Mouse (Mus musculus) embryonic fibroblast, embryonic 13.5 days (primary cell): Measurements from ENCODE around the gene Prpf6. TPM values are rescaled to one million over a fixed set of nuclear protein-coding genes. Genes with fewer than 3 reads are reported as not detected.

Experiments used
- H3K27ac ChIP-seq: 2 replicates; pipeline ENCODE4 v1.5.1; 2012; ENCODE audit warnings: low read length, control low read depth, inconsistent platforms; ENCODE audit not compliant: insufficient read depth
- H3K4me1 ChIP-seq: 2 replicates; pipeline ENCODE4 v1.6.1; 2011; ENCODE audit warnings: low read length; ENCODE audit not compliant: control insufficient read depth, insufficient read depth
- H3K4me3 ChIP-seq: 2 replicates; pipeline ENCODE4 v1.5.1; 2011; ENCODE audit warnings: mild to moderate bottlenecking, control low read depth, low read length; ENCODE audit not compliant: insufficient read depth
- CTCF ChIP-seq: IDR thresholded peaks from 2 replicates; pipeline ENCODE4 v1.5.1; 2011; ENCODE audit warnings: mild to moderate bottlenecking, control low read depth, low read length, moderate library complexity, borderline replicate concordance; ENCODE audit not compliant: insufficient read depth
- POLR2A ChIP-seq: IDR thresholded peaks from 2 replicates; pipeline ENCODE4 v1.6.1; 2011; ENCODE audit warnings: low read depth, mild to moderate bottlenecking, control low read depth, low read length, moderate library complexity
- polyA plus RNA-seq: library from polyadenylated mRNA; stranded (reverse); fragments of >200 nt; gene quantifications from 2 replicates; pipeline ENCODE4 v1.2.4, GENCODE M21; 2011; ENCODE audit warnings: low read depth; ENCODE audit not compliant: missing spikeins, insufficient read length

The Prpf6 gene
- polyA plus RNA-seq, 1 experiment, result 59.4 TPM

DNA sequence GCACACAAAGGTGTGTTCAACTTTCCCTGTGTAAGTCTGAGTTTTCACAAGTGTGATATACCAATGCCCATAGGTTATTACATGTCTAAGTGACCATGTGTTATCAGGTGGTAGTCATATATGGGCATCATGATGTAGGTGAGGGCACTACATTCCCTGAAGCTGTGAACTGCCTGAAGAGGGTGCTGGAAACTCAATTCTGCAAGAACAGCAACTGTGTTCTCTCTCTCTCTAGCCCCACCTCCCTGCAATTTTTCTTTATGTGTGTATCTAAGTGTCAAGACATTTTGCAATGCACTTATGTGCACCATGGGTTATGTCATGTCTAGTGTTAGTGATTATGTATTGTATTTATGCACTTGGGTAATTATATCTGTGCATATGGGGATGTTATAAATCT lies 2.3 kb downstream of the Prpf6 start:
- TF ChIP-seq POLR2A (no peak), CTCF (no peak)
- Histone ChIP-seq H3K27ac (no peak overlapping the region), H3K4me1 (peaks cover 11% of the 10 kb centered on the region), H3K4me3 (no peak overlapping the region)

DNA sequence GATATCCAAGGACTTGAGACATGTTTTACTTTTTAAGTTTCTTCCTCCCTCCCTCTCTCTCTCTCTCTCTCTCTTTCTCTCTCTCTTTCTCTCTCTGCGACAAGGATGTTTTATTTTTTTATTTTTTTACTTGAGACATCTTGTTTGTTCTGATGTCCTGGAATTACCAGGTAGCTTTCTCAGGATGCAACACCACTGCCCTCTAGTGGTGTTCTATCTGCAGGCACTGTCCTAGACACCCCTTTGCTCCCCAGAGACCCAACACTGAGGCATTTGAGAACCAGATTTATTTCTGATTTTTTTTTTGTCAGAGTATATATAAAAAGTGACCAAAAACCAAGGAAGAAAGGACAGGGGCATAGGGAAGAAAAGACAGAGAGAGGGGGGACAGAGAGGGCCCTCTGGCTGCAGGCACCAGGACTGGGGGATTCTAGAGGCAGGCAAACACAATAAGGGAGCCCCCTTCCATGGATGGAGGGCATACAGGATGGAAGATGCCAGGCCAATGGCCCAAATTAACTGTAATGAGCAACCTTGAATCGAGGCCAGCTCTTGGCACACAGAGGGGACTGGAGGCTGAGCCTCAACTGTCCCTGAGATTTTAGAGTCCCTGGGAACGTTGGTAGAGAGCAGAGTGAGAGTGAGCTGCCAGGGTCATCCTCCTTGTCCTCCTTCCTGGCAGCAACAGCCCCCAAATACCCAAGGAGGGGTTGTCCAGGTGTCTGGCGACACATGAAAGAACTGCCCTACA lies 3.5 kb downstream of the Prpf6 start:
- 0 out of 2 replicates have a peak, but pooled peaks have one; percentile 13 for TF ChIP-seq CTCF
- no peak for TF ChIP-seq POLR2A
- H3K4me1 ChIP-seq, result peaks cover 11% of the 10 kb centered on the region
- no peak overlapping the region for H3K4me3 ChIP-seq
- H3K27ac ChIP-seq, result no peak overlapping the region

- H3K27ac ChIP-seq, result no peak overlapping the region
- H3K4me1 ChIP-seq, result peaks cover 8% of the 10 kb centered on the region
- no peak overlapping the region for H3K4me3 ChIP-seq
- TF ChIP-seq POLR2A, result no peak
- TF ChIP-seq CTCF, result no peak
These were observed 4.7 kb downstream of the Prpf6 start for GRCm38 (mm10) chr2:181596221-181596960.

DNA sequence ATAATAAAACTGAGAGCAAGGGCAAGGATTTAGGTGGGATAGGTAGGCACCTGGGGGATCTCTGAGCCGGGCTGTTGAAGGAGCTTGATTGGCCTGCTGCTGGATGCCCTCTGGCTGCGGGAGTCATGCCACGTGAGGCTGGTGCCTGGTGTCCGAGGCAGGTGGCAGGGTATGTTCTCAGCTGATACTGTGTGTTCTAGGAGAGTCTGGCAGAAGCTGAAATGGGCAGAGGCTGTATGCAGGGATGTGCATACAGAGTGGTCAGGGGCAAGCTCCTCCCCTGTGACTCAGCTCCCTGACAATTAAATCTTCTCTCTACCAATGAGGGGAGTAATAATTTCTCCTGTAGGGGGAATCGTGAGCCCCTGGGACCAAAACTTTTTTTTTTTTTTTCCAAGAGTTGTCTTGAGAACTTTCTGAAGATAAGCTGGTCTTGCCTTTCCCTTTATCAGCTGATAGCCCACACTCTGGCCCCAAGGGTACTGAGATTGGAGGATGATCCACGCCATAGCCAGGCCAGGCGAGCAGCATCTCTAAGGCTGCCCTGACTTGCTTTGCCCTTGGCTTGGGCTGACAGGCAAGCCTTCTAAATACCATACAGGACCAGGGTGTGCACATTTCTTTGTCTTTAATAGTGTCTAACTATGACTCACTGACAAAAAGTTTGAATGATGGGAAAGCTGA lies 5.9 kb downstream of the Prpf6 start:
- peaks cover 8% of the 10 kb centered on the region; the same call in 1 of the 2 replicates for H3K4me1 ChIP-seq
- no peak overlapping the region for H3K4me3 ChIP-seq
- TF ChIP-seq CTCF (no peak), POLR2A (0 out of 2 replicates have a peak, but pooled peaks have one; percentile 14)
- no peak overlapping the region for H3K27ac ChIP-seq

DNA sequence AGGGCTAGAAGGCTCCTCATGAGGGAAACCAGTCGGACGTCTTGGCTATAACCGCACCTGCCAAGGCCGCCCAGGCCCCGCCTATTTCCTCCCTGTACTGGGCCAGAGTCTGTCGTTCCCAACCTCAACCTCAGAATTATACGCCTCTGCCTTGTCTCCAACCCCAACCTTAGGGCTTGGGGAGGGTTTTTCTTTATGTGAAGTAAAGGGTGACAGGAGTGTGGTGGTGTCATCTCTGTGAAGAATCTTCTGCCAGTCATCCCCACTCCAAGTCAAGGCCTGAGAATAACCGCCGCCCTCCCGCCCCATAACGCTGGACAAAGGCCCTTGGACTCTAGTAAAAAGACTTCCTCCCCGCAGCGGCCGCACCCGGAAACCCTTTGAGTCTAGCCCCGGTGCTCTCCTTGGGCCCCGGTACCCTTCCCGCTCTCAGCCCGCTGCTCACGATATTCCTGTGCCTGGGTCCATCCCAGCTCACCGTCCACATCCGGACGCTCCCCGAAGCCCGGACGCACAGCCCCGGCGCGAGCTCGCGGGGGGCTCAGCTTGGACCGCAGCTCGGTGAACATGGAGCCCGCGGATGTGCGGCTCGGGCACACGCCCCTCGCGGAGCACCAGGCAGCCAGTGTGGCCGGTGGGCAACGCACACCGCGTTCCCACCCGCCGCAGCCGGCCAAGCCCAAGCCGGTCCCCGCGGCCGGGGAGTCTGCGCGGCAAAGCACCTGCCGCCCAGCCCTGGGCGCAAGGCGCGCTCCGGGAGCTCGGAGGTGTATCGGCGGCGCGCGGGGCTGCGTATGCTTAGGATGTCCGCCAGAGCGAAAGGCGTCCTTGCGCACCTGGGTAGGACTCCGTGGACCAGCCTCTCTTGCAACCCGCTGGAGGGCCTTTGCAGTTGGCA lies 7.0 kb downstream of the Prpf6 start, which contains the start of gene Samd10:
TSS of gene Samd10 (minus strand) at position 759 of the 898 bp plus-strand sequence.
- Histone ChIP-seq H3K4me3 (peak within 1 kb of the TSS; percentile 56), H3K4me1 (peaks cover 8% of the 10 kb centered on the region; the same call in 1 of the 2 replicates), H3K27ac (no peak within 1 kb of the TSS)
- TF ChIP-seq CTCF, result no peak
- no peak; the same call in 1 of the 2 replicates for TF ChIP-seq POLR2A

GRCm38 (mm10) chr2:181600226-181600758 lies 8.6 kb downstream of the Prpf6 start:
- Histone ChIP-seq H3K4me1 (peaks cover 8% of the 10 kb centered on the region; the same call in 1 of the 2 replicates), H3K4me3 (peak overlapping the region; percentile 40; the same call in 1 of the 2 replicates), H3K27ac (no peak overlapping the region)
- TF ChIP-seq POLR2A (no peak), CTCF (no peak)

- TF ChIP-seq CTCF (no peak), POLR2A (peak; percentile 90)
- peak overlapping the region; percentile 98 for H3K4me3 ChIP-seq
- peak overlapping the region; percentile 17; the same call in 1 of the 2 replicates for H3K27ac ChIP-seq
- H3K4me1 ChIP-seq, result peaks cover 8% of the 10 kb centered on the region; the same call in 1 of the 2 replicates
These were observed 9.4 kb downstream of the Prpf6 start for GRCm38 (mm10) chr2:181600828-181601750.

DNA sequence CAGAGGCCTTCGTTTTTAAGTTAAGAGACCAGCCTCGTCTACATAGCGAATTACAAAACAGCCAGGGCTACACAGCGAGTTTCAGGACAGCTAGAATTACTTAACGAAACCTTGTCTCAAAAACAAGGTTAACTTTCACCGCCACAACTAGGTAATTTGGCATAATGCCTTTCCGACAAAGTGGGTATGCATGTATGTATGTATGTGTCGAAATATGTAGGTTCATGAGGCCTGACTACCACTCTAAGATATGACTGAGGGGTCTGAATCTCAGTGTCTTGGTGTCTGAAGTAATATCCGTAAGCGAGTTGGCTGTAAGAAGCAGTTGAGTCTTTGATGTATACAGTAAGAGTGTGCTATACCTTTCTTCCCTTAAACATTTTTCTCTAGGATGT lies 10.1 kb downstream of the Prpf6 start:
- H3K4me3 ChIP-seq, result peak overlapping the region; percentile 98
- peaks cover 8% of the 10 kb centered on the region; the same call in 1 of the 2 replicates for H3K4me1 ChIP-seq
- no peak overlapping the region for H3K27ac ChIP-seq
- TF ChIP-seq POLR2A, result no peak
- TF ChIP-seq CTCF, result no peak
